Mouse (Mus musculus): ENCODE measurements around the gene Fgf5. TPM values are rescaled to one million over a fixed set of nuclear protein-coding genes. Genes with fewer than 3 reads are reported as not detected.

Gene Fgf5
- not detected in 2 replicates for total RNA-seq (2021)
- long read RNA-seq, experiment 1, partial matches to known transcripts = 0 of 1 reads
- long read RNA-seq, experiment 1, other reads (novel, unspliced or antisense) = 0 of 1 reads
- long read RNA-seq, experiment 2 = 0 reads

DNA sequence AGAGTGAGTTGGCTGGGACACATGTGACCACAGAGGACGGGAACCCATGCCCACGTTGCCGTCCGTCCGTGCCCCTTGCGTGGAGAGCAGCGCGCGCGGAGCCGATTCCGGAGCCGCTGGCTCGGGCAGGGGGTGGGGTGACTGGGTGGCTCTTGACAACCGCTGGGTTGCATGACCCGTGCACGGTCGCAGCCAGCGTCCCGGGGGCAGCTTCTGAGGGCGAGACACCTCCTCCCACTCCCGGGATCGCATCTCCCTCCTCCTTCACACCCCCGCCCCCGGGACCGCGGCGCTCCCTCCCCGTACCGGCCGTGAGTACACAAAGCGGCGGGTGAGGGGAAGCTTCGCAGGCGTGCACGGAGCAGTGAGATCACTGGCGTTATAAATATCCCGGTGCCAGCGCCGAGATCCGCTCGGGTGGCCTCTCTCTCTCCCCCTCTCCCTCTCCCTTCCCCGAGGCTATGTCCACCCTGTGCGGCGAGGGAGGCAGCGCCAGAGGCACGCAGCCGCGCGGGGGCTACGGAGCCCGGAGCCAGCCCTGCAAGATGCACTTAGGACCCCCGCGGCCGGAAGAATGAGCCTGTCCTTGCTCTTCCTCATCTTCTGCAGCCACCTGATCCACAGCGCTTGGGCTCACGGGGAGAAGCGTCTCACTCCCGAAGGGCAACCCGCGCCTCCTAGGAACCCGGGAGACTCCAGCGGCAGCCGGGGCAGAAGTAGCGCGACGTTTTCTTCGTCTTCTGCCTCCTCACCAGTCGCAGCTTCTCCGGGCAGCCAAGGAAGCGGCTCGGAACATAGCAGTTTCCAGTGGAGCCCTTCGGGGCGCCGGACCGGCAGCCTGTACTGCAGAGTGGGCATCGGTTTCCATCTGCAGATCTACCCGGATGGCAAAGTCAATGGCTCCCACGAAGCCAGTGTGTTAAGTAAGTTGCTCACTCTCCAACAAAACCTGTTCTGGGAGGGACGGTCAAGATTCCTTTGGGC lies at the start of gene Fgf5:
Gene Fgf5 (plus strand): TSS at position 347 of the 984 bp plus-strand sequence.
- DNase-seq = peak; percentile 40

DNA sequence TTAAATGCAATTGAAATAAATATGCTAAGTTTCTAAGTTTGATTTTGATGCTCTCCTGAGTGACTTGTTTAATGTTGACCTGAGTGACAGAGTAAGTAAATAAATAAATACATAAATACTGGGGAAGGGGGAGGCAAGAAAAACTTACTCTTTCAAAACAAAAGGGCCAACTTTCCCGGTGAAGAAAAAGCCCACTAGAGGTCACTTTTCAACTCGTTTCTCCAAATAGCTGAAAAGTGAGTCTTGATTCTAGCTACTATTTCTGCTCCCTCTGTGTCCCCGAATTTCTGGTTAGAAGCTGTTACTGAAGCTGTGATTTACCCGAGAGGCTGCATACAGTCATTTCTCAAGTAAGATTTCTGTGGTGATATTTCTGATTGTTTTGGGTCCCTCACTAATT lies 41.5 kb upstream of the Fgf5 start:
- no peak for DNase-seq

DNA sequence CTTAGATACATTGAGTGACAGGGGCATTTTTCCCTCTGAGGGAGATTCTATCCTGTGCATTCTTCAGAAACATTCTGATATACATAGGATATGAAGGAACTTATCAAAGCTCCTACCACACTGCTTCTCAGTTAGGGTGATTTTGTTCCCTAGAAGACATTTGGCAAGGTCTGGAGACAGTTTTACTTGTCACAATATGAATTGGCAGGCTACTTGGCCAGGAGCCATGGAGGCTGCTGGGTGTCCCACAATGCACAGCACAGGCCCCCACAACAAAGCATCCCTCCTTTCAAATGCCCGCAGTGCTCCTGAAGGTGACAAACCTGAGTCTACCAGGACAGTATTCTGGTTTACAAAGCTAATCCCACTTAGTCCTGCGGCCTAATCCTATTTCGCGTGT lies 32.0 kb upstream of the Fgf5 start:
- DNase-seq = no peak

DNA sequence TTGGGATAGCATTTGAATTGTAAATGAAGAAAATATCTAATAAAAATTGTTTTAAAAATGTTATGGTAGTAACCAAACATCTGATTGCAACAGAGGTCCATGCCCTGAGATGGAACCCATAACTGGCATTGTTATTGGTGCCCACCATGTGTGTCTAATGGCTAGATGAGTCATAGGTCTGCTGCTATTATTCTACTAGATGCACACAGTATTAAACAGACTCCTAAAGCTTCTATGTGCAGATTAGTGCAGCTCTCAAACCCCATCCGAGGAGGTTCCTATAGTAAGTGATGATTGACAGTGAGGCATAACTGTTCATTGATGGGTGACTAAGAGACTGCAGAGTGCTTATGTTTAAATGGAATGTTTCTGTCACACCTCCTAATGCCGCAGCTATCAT lies 27.3 kb upstream of the Fgf5 start:
- no peak for DNase-seq

DNA sequence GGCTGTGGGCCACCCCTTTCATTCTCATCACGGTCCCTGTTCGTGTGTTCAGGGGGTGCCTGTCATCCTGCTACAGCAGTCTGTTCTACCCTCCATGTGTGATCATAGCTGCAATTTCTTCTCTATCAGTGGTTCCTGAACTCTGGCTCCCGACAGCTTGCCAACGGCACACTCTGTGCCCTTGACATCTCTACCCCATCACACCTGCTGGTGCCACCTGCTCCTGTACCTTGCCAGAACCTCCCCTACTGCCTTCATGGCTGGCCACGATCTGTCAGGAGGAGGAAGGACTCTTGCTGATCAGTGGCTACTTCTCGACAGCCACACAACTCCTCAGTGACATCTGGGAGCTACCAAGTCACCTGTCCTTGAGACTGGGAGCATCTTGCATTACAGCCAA lies 24.5 kb upstream of the Fgf5 start:
- no peak for DNase-seq

DNA sequence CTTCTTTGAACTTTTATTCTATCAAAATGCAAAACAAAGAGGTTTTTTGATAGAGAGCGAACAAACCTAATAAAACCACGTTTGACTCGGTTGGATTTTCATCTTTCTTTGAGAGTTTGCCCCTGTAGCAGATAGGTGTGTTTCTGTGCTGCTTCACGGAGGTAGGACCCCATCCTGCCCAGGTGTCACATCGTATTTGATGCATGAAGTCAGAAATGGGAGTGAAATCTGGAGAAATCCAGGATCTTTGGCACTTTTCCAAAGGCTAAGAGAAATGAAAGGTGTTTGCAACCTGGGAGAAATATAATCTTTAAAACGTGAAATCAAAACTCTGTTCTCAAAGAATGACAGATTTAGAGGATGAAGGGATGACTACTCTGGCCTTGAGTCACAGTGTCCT lies 15.5 kb upstream of the Fgf5 start:
- no peak for DNase-seq

DNA sequence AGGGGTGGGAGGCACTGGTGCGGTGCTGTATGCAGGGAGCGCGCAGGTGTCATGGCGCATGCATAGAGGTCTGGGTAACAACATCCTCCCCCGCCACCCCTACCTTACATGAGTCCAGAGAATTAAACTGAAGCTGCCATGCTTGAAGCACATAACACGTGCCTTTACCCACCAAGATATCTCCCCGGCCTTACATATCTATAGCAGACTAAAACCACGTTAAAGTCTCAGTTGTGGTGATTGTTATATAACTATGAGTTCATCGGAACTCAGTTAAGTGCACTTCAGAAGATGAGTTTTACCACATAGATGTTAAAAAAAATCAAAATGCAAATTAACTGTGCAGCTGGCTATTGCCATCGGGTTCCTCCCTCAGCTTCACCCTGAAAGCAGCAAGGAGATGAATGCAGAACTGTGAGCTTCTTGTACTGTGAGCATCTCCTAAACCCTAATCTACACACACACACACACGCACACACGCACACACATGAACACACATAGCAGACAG lies 12.6 kb upstream of the Fgf5 start:
- no peak for DNase-seq

DNA sequence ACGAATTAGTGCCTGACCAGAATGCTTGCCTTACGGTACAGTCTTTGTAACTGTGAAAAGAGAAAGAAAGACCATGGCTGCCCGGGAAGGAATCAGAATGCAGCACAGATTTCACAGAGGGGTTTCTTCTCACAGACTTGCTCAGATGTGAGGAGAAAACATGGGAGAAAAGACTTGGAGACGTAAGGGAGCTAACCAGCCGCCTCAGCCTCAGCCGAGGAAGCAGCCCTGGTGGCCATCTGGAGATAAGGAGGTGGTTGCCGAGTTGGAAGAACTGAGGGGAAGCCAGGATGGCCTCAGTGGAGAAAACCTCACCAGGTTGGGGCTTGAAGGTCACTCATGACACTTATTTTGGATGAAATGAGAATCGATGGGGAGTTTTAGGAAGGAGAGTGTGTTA lies 8.7 kb upstream of the Fgf5 start:
- no peak for DNase-seq

DNA sequence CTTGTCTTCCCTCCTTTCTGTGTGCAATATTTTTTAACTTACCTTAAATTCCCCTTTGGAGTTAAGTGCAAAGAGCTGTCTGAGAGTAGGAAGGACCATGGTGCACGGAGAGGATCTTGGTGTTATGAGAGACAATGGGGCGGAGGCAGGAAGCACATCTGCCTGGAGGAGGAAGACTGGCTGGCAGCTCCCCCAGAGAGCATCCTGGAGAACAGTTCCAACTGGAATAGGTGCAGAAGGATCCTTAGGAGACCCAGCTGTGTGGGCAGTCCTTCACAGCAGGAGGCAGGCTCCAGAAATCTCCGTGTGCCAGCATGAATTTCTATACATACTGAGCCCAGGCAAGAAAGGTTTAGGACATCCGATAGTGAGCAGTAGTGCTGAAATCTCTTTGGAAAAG lies 8.0 kb upstream of the Fgf5 start:
- no peak for DNase-seq

DNA sequence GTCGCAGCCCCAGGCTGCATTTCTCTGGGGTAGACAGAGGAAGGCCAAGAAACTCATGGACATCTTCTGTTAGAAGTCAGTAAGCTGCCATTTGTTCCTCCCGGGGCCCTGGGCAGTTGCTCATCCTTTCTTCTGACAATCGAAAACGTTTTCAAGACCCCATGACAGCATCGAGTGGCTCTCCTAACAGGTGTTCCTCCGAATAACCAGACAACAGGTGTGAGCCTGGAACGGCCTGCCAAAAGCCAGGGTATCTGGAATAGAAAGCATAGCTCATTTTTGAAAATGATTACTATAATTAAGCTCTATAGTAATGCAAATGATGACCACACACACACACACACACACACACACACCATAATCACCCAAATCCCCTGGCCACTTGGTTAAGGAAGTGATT lies 7.2 kb upstream of the Fgf5 start:
- DNase-seq = no peak

DNA sequence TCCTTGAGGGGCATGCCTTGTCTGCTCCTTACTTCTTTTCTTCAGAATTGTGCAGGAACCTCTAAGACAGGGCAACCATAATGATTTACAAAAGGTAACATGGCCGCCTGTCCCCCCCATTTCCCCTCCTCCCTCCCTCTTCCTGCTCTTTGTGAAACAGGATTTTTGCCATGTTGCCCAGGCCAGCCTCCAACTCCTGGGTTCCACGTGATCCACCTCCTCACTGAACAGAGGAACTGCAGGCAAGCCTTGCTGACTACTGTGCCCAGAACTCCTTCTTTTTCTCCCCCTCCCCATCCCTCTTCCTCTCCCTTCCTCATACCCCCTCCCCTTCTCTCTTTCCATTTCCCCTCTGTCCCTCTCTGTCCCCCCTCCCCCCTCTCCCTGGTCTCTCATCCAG lies 6.5 kb upstream of the Fgf5 start:
- DNase-seq = no peak

DNA sequence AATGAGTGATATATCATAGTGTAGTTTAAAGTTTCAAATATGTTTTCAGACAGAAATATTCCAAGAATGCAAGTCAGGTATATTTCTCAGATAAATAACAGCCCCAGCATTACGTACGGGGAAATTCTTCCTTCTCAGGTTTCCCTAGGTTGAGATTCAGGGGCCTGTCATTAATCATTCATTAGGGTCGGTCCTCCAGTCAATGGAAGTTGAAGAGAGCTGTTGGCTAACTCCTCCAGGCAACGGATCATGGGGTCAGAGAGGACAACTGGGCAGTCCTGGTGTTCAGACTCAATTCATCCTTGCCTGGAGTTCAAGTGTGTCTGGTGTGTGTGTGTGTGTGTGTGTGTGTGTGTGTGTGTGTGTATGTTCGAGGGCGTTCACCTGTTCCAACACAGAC lies 837 bp upstream of the Fgf5 start:
- no peak for DNase-seq

DNA sequence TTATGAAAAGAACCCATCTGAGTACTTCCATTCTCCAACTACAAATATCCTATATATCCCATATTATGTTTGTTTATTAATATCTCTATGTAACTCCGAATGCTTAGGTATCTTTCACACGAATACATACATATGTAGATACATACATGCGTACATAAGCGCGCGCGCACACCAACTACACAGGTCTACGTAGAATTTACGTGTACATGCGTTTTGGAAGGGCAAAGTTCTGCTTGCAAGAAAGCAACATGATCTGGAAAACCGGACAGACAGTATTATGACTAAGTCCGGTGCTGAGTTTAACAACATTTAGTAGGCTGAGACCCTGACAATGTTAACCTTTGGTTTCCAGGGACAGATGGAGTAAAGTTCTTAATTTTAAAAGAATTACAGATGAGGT lies 1.2 kb downstream of the Fgf5 start:
- no peak for DNase-seq

DNA sequence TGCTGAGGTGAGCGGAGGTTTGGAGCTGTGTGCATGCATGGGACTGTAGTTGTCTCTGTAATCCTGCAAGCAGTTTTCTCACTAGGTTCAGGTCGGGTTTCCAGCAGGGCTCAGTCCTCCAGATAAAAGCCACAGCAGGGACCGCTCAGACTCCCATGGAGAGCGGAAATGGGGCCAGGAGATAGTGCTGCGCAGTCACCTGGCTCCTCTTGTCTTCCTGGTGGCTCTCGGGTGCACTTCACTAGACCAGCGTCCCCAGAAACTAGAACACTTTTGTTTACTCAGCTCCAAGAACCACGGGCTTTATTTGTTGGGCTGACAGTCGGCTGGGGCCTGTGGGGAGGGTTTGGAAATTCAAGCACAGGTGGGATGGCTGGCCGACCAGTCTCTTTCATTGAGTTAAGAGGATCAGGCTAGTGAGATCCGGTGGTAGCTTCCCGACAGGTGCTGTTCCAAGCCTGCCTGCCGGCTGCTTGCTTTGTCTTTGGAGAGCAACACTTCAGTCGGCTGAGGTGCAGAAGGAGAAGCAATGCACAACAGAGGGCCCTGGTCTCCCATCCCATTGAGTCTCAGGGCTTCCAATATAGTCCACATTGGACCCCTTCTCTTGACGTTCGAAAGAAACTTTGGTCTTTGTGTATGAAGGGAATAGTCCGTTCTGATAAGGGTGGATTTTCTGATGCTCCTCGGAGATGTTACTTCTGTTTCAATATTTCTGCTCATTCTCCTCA lies 1.9 kb downstream of the Fgf5 start:
- no peak for DNase-seq

DNA sequence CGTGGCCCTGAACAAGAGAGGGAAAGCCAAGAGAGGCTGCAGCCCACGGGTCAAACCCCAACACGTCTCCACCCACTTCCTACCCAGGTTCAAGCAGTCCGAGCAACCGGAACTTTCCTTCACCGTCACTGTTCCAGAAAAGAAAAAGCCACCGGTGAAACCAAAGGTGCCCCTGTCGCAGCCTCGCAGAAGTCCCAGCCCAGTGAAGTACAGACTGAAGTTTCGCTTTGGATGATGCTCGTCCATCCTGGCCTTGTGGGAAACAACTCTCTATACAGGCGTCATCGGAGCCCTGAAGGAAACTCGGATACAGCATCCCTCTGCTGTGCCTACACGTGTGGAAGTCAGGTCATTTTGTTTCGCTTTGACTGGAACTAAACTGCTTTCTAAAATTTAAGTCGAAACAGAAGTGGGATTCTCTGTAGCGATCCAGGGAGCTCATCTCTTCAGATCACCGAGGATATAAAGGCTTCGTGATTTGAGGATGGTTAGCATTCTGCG lies 21.4 kb downstream of the Fgf5 start:
- no peak for DNase-seq

DNA sequence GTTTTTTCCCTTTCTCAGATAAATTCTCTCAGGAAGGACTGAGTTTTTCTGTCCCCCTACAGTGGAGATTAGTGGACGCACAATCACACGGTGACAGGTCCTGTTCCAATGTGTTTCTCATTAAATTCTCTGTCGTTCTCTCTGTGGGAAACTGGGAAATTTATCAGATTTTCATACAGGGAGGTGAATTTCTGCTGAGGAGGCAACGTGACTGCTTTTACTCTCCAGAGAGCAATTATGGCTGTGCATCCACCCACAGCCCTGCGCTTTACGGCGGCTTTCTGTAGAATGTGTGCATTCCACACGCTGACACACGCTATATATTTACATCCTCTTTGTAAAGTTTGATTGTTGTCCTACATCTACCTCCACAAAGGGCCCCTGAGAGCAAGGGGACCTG lies 28.0 kb downstream of the Fgf5 start:
- no peak for DNase-seq

DNA sequence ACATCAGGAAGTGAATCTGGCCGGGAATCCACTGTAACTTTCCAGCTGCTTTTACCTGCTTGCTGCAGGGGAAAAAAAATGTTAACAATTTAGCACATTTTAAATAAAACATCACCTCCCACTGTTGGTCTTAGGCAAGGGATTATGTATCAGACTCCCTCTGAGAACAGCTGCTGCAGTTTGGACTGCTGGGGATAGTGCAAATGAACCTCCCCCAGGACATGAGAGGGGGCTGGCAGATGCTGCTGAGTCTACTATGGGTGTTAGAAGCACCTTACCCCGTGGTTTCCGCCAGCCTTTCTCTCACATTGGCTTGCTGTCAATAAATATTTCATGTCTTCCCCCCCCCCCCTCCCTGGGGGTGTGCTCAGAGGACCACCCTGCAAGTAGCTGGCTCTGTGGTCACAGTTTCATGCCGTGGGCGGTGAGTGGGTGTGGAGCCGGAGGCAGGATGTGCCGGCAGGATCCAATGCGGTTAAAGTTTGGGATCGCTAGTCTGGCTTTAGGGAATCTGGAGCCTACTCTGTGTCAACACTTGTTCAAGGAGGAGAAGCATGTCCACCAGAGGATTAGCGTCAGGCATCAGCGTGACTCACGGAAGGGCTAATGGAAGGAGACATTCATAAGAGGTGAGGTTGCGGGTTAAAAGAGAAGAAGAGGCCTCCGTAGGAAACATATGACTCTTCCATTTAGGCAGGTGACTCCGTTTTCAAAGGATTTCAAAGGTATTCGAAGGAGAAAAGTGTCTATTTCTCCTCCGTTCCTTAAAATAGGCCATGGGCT lies 29.9 kb downstream of the Fgf5 start:
- no peak for DNase-seq

DNA sequence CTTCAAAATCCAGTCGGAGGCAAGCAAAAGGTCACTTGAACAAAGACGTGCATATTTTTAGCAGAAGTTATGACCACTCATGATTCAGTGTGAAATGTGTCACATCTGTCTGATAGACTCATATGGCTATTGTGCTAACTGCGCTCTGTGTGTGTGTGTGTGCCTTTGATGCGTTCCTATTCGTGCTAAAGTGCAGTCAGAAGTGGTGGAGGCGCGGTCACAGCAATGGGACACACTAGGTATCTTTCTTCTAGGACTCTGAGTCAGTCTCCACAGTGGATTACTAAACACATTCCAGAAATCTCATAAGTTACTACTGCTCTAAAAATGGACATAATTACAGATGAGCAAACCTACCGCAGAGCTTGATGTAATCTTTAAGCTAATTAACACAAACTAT lies 36.7 kb downstream of the Fgf5 start:
- no peak for DNase-seq

DNA sequence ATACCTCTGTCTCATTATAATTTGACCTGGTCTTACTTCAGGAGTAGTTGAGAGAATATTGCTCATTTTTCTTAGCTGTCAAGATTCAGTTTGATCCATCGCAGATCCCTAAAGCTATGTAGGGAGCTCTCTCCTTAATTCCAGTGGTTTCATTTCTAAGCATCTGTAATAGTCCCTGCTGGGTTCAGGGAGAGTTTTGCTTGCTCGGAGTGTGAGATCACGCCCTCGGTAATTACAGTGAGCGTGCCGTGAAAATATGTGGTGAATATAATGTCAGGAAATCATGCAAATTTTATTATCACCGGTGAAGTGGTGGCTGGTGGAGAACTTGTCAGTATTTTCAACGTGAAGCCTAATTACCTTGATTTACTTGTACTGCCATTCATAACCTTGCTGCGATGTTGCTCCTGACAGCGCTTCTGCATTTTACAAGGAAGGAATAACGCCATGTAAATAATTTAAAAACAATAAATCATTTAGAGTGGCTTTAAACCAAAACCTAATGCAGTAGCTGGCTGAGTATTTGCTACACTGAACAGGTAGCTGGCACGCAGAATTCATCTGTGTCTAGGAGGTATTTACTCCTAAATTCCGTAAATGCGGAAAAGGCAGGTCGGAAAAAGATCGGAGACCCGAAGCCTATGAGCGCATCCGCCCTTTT lies 38.5 kb downstream of the Fgf5 start:
- DNase-seq = no peak

DNA sequence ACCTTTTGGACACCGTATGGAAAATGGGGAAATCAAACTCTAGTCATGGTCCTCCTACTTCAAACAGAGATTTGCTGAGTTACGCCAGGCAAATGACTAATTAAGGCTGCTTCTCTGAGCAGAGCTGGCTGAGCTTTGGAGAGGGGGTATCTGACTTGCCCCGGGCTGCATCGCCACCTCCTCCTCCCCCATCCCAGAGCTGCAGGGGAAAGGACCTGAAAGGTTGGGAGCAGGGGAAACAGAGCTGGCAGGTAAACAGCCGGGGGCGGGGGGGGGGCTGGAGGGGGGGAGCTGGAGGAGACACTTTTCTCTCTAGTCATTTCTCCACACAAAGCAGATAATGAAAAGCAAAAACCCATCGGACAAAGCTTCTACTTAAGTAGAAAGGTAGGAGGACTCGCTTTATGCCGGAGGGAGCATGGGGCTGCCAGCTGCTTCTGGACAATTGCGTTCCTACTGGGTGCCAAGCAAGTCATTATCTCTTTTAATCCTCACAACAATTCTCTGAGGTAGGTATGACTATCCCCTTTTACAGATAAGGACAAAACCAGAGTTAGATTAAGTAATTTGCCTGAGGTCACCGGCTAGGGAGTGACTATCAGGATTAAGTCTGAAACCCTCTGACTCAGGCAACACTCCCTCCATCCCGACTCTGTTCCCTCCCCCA lies 39.2 kb downstream of the Fgf5 start:
- DNase-seq = no peak

DNA sequence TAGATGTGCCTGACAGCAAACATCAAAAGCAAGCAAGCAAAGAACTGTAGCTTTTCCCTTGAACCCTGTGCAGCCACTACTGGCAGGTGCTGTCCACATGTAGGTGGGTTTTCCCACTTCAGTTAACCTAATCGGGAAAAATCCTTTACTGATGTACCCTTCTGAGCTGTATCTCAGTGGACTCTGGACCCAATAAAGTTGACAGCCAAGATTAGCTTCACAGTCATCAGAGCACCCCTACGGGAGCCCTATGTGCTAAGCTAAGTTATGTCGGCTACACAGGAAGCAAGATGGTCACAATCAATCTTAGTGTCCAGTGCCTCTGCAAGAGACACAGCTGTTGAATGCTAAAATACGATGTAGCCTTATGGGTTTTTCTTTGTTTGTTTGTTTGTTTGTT lies 46.1 kb downstream of the Fgf5 start:
- DNase-seq = no peak
